Mouse (Mus musculus): Measurements from ENCODE around the gene Xpc.

GRCm38 (mm10) chr6:91503302-91503701 is 12.4 kb downstream of the Xpc start:
- TF ChIP-seq ZNF384 (IDR thresholded peaks at IDR 0.05; ENCODE audit: low read depth, low read length) (no peak), ZC3H11A (IDR thresholded peaks at IDR 0.05; ENCODE audit: borderline replicate concordance, low read depth, low read length) (no peak), HCFC1 (IDR thresholded peaks at IDR 0.05; ENCODE audit: borderline replicate concordance, insufficient read depth, low read length) (no peak), CHD2 (IDR thresholded peaks at IDR 0.05; ENCODE audit: low read depth, low read length) (no peak)
